ENCODE assay signal across 8 mouse cellular contexts in the genomic region with DNA sequence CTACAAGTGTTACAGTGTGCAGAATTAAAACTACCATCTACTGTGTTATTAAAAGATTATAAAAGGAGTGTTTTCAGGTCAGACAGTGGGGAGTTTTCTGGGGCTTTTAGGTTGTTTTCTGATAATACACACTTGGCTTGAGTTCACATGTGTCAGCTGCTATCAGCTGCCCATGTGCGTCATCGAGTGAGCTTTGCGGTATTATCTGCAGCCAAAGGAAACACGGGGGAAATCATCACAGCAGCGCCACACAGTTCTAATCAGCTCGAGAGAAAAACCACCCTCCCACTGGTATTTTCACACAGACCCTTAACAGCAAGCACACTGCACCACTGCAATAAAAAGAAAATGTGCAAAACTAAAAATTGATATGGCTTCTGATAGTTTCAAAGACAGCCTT. TPM values are rescaled to one million over a fixed set of nuclear protein-coding genes. Genes with fewer than 3 reads are reported as not detected.
DNase-seq lines count a peak whose midpoint lies in the region; ATAC-seq and TF ChIP-seq lines count a peak whose summit lies in the region.

No protein-coding gene starts in this region.

- no peaks in the 10 kb centered on the region for H3K27me3 ChIP-seq in kidney, postnatal 0 days (ENCODE audit: insufficient read depth, low read length)
- H3K27me3 ChIP-seq in kidney, embryonic 16.5 days (ENCODE audit: insufficient read depth, low read length), result no peaks in the 10 kb centered on the region
- no peaks in the 10 kb centered on the region for H3K27me3 ChIP-seq in heart, postnatal 0 days (ENCODE audit: control insufficient read depth, insufficient read depth, low read length)

- no peaks in the 10 kb centered on the region for H3K36me3 ChIP-seq in kidney, postnatal 0 days (ENCODE audit: insufficient read depth, low read length)
- H3K36me3 ChIP-seq in kidney, embryonic 16.5 days (ENCODE audit: insufficient read depth, low read length), result no peaks in the 10 kb centered on the region
- H3K36me3 ChIP-seq in heart, postnatal 0 days (replicated peaks; ENCODE audit: control insufficient read depth, insufficient read depth, low read length), result no peaks in the 10 kb centered on the region

- no peak for ATAC-seq in kidney, postnatal 0 days (replicated peaks; ENCODE audit: low FRiP score, low read depth)
- no peak for ATAC-seq in kidney, embryonic 16.5 days (ENCODE audit: low FRiP score, low TSS enrichment)
- peak; percentile 73 for ATAC-seq in heart, postnatal 0 days (ENCODE audit: insufficient read depth, low read depth)
- ATAC-seq in monocyte, adult 5-6 weeks (replicated peaks; ENCODE audit: insufficient number of reproducible peaks, low FRiP score, low TSS enrichment, poor library complexity, severe bottlenecking), result peak; percentile 59

- H3K4me2 ChIP-seq in kidney, postnatal 0 days (ENCODE audit: low read length), result no peak overlapping the region
- H3K4me2 ChIP-seq in kidney, embryonic 16.5 days (replicated peaks; ENCODE audit: low read depth, low read length), result no peak overlapping the region
- no peak overlapping the region for H3K4me2 ChIP-seq in heart, postnatal 0 days (ENCODE audit: low read depth, low read length)

- no peaks in the 10 kb centered on the region for H3K4me1 ChIP-seq in kidney, postnatal 0 days (replicated peaks; ENCODE audit: insufficient read depth, low read length)
- H3K4me1 ChIP-seq in kidney, embryonic 16.5 days (ENCODE audit: insufficient read depth, low read length), result no peaks in the 10 kb centered on the region
- H3K4me1 ChIP-seq in heart, postnatal 0 days (ENCODE audit: control insufficient read depth, insufficient read depth), result no peaks in the 10 kb centered on the region

- H3K27ac ChIP-seq in kidney, postnatal 0 days, result no peak overlapping the region
- no peak overlapping the region for H3K27ac ChIP-seq in kidney, embryonic 16.5 days (ENCODE audit: low read length)
- no peak overlapping the region for H3K27ac ChIP-seq in heart, postnatal 0 days (ENCODE audit: low read depth)

- no peaks in the 10 kb centered on the region for H3K9me3 ChIP-seq in kidney, postnatal 0 days (replicated peaks; ENCODE audit: low read length)
- no peaks in the 10 kb centered on the region for H3K9me3 ChIP-seq in kidney, embryonic 16.5 days (ENCODE audit: low read length)
- H3K9me3 ChIP-seq in heart, postnatal 0 days (replicated peaks; ENCODE audit: control insufficient read depth, low read length), result no peaks in the 10 kb centered on the region

- DNase-seq in kidney, postnatal 0 days (ENCODE audit: low spot score), result peak; percentile 3
- peak; percentile 40 for DNase-seq in adrenal gland, postnatal 14 days
- peak; percentile 68 for DNase-seq in heart, postnatal 0 days (ENCODE audit: low spot score)
- no peak for DNase-seq in embryo, embryonic 9.5 days (ENCODE audit: extremely low spot score)
- no peak for DNase-seq in right cerebral cortex, postnatal 4 days
- DNase-seq in cerebellum, postnatal 4 days (ENCODE audit: low spot score in 2 of 2), result no peak

- no peak overlapping the region for H3K9ac ChIP-seq in kidney, postnatal 0 days (ENCODE audit: low read depth, low read length)
- H3K9ac ChIP-seq in kidney, embryonic 16.5 days (replicated peaks; ENCODE audit: low read length), result no peak overlapping the region
- no peak overlapping the region for H3K9ac ChIP-seq in heart, postnatal 0 days (replicated peaks; ENCODE audit: low read depth, low read length)

- TF ChIP-seq CTCF in kidney, postnatal 0 days (IDR thresholded peaks at IDR 0.05; ENCODE audit: low read depth), result no peak
- TF ChIP-seq CTCF in heart, postnatal 0 days (IDR thresholded peaks at IDR 0.05; ENCODE audit: low read depth), result no peak

- no peak for TF ChIP-seq EP300 in heart, postnatal 0 days (IDR thresholded peaks at IDR 0.05; ENCODE audit: low read depth)

- 56% methylated on average over 6 of the region's 6 CpGs for WGBS in kidney, postnatal 0 days
- WGBS in kidney, embryonic 16.5 days, result 59% methylated on average over 6 of the region's 6 CpGs
- WGBS in heart, postnatal 0 days, result 3% methylated on average over 6 of the region's 6 CpGs

- H3K4me3 ChIP-seq in kidney, postnatal 0 days (replicated peaks; ENCODE audit: low read depth, low read length), result no peak overlapping the region
- no peak overlapping the region for H3K4me3 ChIP-seq in kidney, embryonic 16.5 days (ENCODE audit: low read length)
- no peak overlapping the region for H3K4me3 ChIP-seq in heart, postnatal 0 days (ENCODE audit: low read depth, low read length)

RNA-seq across cellular contexts. Expression of a gene that starts 45.3 kb away (rescaled TPM):
- 6.7 and 7.2 TPM in 2 replicates for polyA plus RNA-seq in kidney, postnatal 0 days (2015; fragmentation: Nextera tagmentation; extraction: Ambion mirVana)
- polyA plus RNA-seq in kidney, embryonic 16.5 days (2015; fragmentation: Nextera tagmentation; extraction: Ambion mirVana), result 9.0 and 9.1 TPM in 2 replicates
- 32.6 and 32.9 TPM in 2 replicates for total RNA-seq in adrenal gland, postnatal 14 days (2021)
- total RNA-seq in heart, postnatal 0 days (2014; rRNA removed; ENCODE audit: low replicate concordance), result 5.0 and 5.7 TPM in 2 replicates
- polyA plus RNA-seq in heart, postnatal 0 days (2015; fragmentation: Nextera tagmentation; extraction: Ambion mirVana), result 1.6 and 1.9 TPM in 2 replicates
- 2.3 to 7.2 TPM (median 5.8 TPM) in 3 replicates for total RNA-seq in monocyte, adult 5-6 weeks (2017)

Comparison
In these comparisons a context has a peak if more than half of its experiments do, and no peak if none do; other contexts are left out.
1. ATAC-seq: peak in heart, postnatal 0 days (single experiment) and monocyte, adult 5-6 weeks (single experiment); none in kidney, postnatal 0 days (single experiment) and kidney, embryonic 16.5 days (single experiment).
2. DNase-seq: peak in kidney, postnatal 0 days (single experiment), adrenal gland, postnatal 14 days (single experiment) and heart, postnatal 0 days (single experiment); none in embryo, embryonic 9.5 days (single experiment), right cerebral cortex, postnatal 4 days (single experiment) and cerebellum, postnatal 4 days (0 of 2).